8 mouse cellular contexts compared by ENCODE assay signal in the genomic region with DNA sequence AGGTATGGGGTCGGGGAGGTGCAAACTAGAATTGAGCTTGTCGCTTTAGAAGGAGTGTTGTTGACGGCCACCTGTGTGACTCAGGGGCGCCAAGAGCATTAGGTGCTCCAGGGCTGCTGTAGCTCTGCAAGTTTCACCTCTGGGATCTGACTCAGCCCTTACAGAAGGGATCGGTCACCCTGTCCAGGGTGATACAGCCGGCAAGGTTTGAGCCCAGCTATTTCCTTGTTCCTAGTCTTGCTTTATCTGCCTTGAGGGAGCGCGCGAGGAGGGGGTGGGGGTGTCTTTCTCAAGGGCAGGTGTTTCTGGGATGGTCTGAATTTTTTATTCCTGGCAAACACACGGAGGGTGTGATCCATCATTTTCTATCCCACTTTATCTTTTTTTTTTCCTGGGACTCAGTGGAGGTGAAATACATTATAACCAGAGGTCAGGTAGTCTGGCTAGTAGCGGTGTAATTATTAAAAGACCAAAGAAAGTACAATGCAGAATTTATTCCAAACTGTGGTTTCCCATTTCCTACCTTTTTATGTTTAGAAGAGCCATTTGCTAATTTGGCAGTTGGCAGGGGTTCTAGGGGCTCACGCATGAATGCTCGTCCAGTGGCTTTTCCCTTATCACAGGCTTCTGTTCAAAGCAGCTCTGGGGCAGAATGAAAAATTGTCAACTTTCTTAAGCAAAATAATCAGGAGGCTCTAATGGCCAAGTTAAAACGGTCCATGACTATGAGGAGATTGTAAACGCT. TPM values are rescaled to one million over a fixed set of nuclear protein-coding genes. Genes with fewer than 3 reads are reported as not detected.
A peak's percentile ranks its signal among the peaks of the same experiment; 100 is the strongest.
DNase-seq lines count a peak whose midpoint lies in the region; ATAC-seq and TF ChIP-seq lines count a peak whose summit lies in the region.

No protein-coding gene starts in this region.

- H3K9me3 ChIP-seq in embryonic facial prominence, embryonic 15.5 days (replicated peaks) = no peaks in the 10 kb centered on the region

- H3K36me3 ChIP-seq in embryonic facial prominence, embryonic 15.5 days = no peaks in the 10 kb centered on the region
- no peaks in the 10 kb centered on the region for H3K36me3 ChIP-seq in kidney, adult 2 months (ENCODE audit: control insufficient read depth, insufficient read depth, low read length)

- H3K4me2 ChIP-seq in embryonic facial prominence, embryonic 15.5 days (replicated peaks) = peak overlapping the region; percentile 94

- ATAC-seq in embryonic facial prominence, embryonic 15.5 days (ENCODE audit: insufficient number of reproducible peaks, low FRiP score, low TSS enrichment, low read depth) = no peak
- ATAC-seq in megakaryocyte, adult 5-6 weeks (ENCODE audit: poor library complexity, severe bottlenecking) = 0 out of 2 replicates have a peak, but pooled peaks have one; percentile 2

- peak overlapping the region; percentile 74 for H3K4me3 ChIP-seq in embryonic facial prominence, embryonic 15.5 days (replicated peaks)
- H3K4me3 ChIP-seq in kidney, adult 2 months (ENCODE audit: insufficient read depth, low read depth, low read length) = peak overlapping the region; percentile 93
- no peak overlapping the region for H3K4me3 ChIP-seq in cerebellum, adult 2 months (replicated peaks; ENCODE audit: insufficient read depth, low read depth, low read length)

- no peak for TF ChIP-seq POLR2A in kidney, adult 2 months (IDR thresholded peaks at IDR 0.05; ENCODE audit: low read depth, low read length)
- TF ChIP-seq POLR2A in cerebellum, adult 2 months (IDR thresholded peaks at IDR 0.05; ENCODE audit: borderline replicate concordance, insufficient read depth, low read length) = no peak

- H3K27me3 ChIP-seq in embryonic facial prominence, embryonic 15.5 days = no peaks in the 10 kb centered on the region
- H3K27me3 ChIP-seq in kidney, adult 2 months (replicated peaks; ENCODE audit: control insufficient read depth, insufficient read depth, low read length) = no peaks in the 10 kb centered on the region
- H3K27me3 ChIP-seq in cerebellum, adult 2 months (ENCODE audit: control insufficient read depth, insufficient read depth, low read length) = no peaks in the 10 kb centered on the region; the same call in 1 of the 2 replicates

- DNase-seq in ovary, postnatal 14 days (ENCODE audit: low spot score) = peak; percentile 9
- DNase-seq in ovary, postnatal 10 days (ENCODE audit: low spot score) = no peak
- DNase-seq in kidney, adult 2 months = peak; percentile 81
- DNase-seq in left cerebral cortex, adult 8-10 months (ENCODE audit: low spot score in 2 of 2) = no peak
- DNase-seq in natural killer cell, adult 2 months (ENCODE audit: low spot score in 2 of 2) = no peak
- no peak for DNase-seq in cerebellum, adult 2 months

- no peak for TF ChIP-seq CTCF in kidney, adult 2 months (conservative IDR thresholded peaks at IDR 0.05; ENCODE audit: insufficient read depth, insufficient read length, low read depth, low read length)
- TF ChIP-seq CTCF in cerebellum, adult 2 months (IDR thresholded peaks at IDR 0.05; ENCODE audit: borderline replicate concordance, insufficient read depth, low read depth, low read length) = no peak

- peak overlapping the region; percentile 44; the same call in 1 of the 2 replicates for H3K27ac ChIP-seq in embryonic facial prominence, embryonic 15.5 days (replicated peaks)
- peak overlapping the region; percentile 98 for H3K27ac ChIP-seq in kidney, adult 2 months (ENCODE audit: insufficient read depth, low read depth, low read length)
- no peak overlapping the region for H3K27ac ChIP-seq in cerebellum, adult 2 months (ENCODE audit: insufficient read depth, low read length)

- peak overlapping the region; percentile 45 for H3K9ac ChIP-seq in embryonic facial prominence, embryonic 15.5 days

- H3K4me1 ChIP-seq in embryonic facial prominence, embryonic 15.5 days = peaks cover 10% of the 10 kb centered on the region; the same call in 1 of the 2 replicates
- H3K4me1 ChIP-seq in kidney, adult 2 months (ENCODE audit: control insufficient read depth, insufficient read depth, low read length) = peaks cover 17% of the 10 kb centered on the region; the same call in 1 of the 2 replicates
- no peaks in the 10 kb centered on the region for H3K4me1 ChIP-seq in cerebellum, adult 2 months (ENCODE audit: control insufficient read depth, insufficient read depth, low read length)

- 10% methylated on average over 15 of the region's 15 CpGs for WGBS in embryonic facial prominence, embryonic 15.5 days
- WGBS in kidney, adult 2 months = 6% methylated on average over 15 of the region's 15 CpGs
- WGBS in cerebellum, adult 2 months = 6% methylated on average over 15 of the region's 15 CpGs

RNA-seq across cellular contexts. Expression of a gene that starts 0.9 kb away (rescaled TPM):
- 6.2 and 7.2 TPM in 2 replicates for polyA plus RNA-seq in embryonic facial prominence, embryonic 15.5 days (2015; fragmentation: Nextera tagmentation; extraction: Ambion mirVana)
- 31.1 and 36.6 TPM in 2 replicates for polyA plus RNA-seq in kidney, adult 2 months (2012; rRNA removed)
- total RNA-seq in megakaryocyte, adult 5-6 weeks (2015) = 57.4 and 59.1 TPM in 2 replicates
- total RNA-seq in megakaryocyte, adult 5-6 weeks (2017) = 49.0 and 57.1 TPM in 2 replicates
- total RNA-seq in left cerebral cortex, adult 8-10 months (2022) = 1 to 10 TPM; 4.4 to 6.4 (median 4.7) TPM
- polyA plus RNA-seq in cerebellum, adult 2 months (2012; rRNA removed) = 0.44 TPM in 2 replicates

Comparison
In these comparisons a context has a peak if more than half of its experiments do, and no peak if none do; other contexts are left out.
1. DNase-seq: peak in ovary, postnatal 14 days (single experiment) and kidney, adult 2 months (single experiment); none in ovary, postnatal 10 days (single experiment), left cerebral cortex, adult 8-10 months (0 of 2), natural killer cell, adult 2 months (0 of 2) and cerebellum, adult 2 months (0 of 2).